Mouse (Mus musculus) limb, embryonic 13.5 days (tissue): ENCODE measurements at regions not wholly inside any gene's neighbourhood (a gene's known extent, or its start where the extent isn't known, plus 50 kb on each side); places are given as distances from the start of the nearest gene placed in this dataset.

Source experiments
- ATAC-seq: fragments of 200-750 bp; cut with Nextera tagmentation; 2 replicates; pipeline ENCODE4 v1.8.0; 2017; ENCODE audit warnings: low read depth, moderate number of reproducible peaks, moderate TSS enrichment; ENCODE audit not compliant: low FRiP score
- H3K27ac ChIP-seq: fragments of 300-500 bp; sonication (generic); 2 replicates; pipeline ENCODE4 v1.5.1; 2015; ENCODE audit warnings: inconsistent platforms, mild to moderate bottlenecking, moderate library complexity
- H3K27me3 ChIP-seq: fragments of 300-500 bp; sonication (generic); 2 replicates; pipeline ENCODE4 v1.6.1; 2015; ENCODE audit warnings: mild to moderate bottlenecking, inconsistent platforms
- H3K36me3 ChIP-seq: fragments of 300-500 bp; sonication (generic); 2 replicates; pipeline ENCODE4 v1.6.1; 2015; ENCODE audit warnings: inconsistent platforms, mild to moderate bottlenecking, moderate library complexity
- H3K4me1 ChIP-seq: fragments of 300-500 bp; sonication (generic); 2 replicates; pipeline ENCODE4 v1.6.1; 2015; ENCODE audit warnings: inconsistent platforms
- H3K4me2 ChIP-seq: fragments of 300-500 bp; sonication (generic); replicated peaks from 2 replicates; pipeline ENCODE4 v1.6.1; 2015; ENCODE audit warnings: inconsistent platforms, mild to moderate bottlenecking, moderate library complexity
- H3K4me3 ChIP-seq: fragments of 300-500 bp; sonication (generic); 2 replicates; pipeline ENCODE4 v1.5.1; 2015; ENCODE audit warnings: moderate library complexity, mild to moderate bottlenecking, inconsistent platforms
- H3K9ac ChIP-seq: fragments of 300-500 bp; sonication (generic); 2 replicates; pipeline ENCODE4 v1.6.1; 2015; ENCODE audit warnings: mild to moderate bottlenecking, inconsistent platforms
- H3K9me3 ChIP-seq: fragments of 300-500 bp; sonication (generic); 2 replicates; pipeline ENCODE4 v1.6.1; 2016; ENCODE audit warnings: inconsistent platforms
- WGBS: fragments of 180-500 bp; shearing (Covaris S2); methylation state at CpG from one replicate; pipeline ENCODE4 v1.1.7; 2015; 5-methylcytosine and 5-hydroxymethylcytosine counted together

DNA sequence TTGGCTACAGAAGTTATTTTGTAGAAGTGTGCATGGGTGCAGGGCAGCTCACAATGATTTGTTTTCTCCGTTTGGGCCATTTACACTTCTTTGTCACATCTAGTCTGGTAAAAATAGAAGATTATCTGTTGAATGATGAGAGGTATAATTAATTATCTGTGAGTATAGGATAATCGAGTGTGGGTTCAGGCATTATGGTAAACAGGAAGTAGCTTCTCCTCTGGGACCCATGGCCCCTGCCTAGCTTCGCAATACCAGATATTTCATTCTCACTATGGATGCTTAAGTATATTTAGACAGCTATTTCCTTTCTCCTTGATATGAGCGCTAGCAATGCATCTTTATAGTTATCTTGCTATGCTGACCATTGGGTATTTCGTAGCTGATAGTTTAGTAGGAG is 1373.7 kb upstream of the Pcdh20 start:
- Histone ChIP-seq H3K4me3 (no peak overlapping the region), H3K9ac (no peak overlapping the region), H3K4me1 (no peaks in the 10 kb centered on the region), H3K27me3 (no peaks in the 10 kb centered on the region), H3K9me3 (no peaks in the 10 kb centered on the region), H3K36me3 (no peaks in the 10 kb centered on the region), H3K4me2 (no peak overlapping the region), H3K27ac (no peak overlapping the region)
- 88% methylated on average over 5 of the region's 5 CpGs for WGBS
- no peak for ATAC-seq

DNA sequence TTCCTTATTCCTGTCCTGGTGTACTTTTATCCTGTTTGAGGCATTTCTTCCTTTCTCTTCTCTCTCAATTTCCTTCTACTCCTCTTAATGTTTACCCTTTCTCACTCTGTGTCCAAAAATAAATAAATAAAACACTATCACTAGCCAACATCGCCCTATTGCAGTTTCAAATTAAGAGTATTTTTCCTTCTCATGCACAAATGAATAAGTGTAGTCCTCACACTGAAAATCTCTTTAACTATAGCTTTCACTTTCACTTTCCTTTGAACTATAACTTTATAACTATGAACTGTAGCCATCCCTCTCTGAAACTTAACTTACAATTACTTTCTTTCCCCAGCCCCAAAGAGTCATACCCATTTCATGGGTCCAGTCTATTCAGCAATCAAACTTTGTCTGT is 1355.5 kb upstream of the Pcdh20 start:
- Histone ChIP-seq H3K9me3 (no peaks in the 10 kb centered on the region), H3K4me1 (no peaks in the 10 kb centered on the region), H3K4me2 (no peak overlapping the region), H3K9ac (no peak overlapping the region), H3K27ac (no peak overlapping the region), H3K36me3 (no peaks in the 10 kb centered on the region), H3K4me3 (no peak overlapping the region), H3K27me3 (no peaks in the 10 kb centered on the region)
- no peak for ATAC-seq
- 80% methylated on average over 1 of the region's 1 CpGs for WGBS

DNA sequence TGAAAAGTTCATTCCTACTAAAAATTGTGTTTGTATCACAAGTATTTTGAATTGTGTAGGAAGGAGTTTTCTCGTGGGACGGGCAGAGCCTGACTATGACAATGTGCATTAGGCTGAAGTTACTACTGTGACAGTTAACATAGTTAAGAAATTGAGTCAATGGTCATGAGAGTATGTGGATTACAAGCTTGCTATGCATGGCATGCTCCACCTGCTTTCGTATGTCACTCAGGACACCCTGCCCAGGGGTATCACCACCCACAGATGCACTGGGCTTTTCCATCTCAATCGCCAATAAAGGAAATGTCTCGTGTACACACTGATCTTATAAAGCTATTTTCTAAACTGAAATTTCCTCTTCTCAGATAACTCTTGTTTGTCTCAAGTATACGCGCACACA is 1354.8 kb upstream of the Pcdh20 start:
- peak; percentile 72; the same call in 1 of the 2 replicates for ATAC-seq
- 70% methylated on average over 6 of the region's 7 CpGs for WGBS

DNA sequence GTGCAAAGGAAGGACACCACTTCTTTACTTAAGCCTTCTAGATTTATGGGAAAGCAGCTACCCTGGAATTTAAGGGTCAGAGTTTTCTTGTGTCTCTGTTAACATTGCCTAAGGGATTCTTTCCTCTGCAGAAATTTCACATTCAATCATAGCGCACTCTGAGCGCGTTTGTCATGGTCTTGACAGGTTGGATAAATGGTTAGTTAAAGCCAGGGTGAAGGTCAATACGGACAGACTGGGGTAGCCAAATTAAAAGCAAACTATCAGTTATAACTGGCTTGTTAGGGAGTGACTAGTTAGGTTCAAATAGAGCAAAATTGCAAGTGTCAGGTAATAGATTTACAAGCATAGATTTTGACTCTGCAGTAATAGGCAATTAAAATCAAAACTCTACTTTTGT is 1352.2 kb upstream of the Pcdh20 start:
- H3K4me3 ChIP-seq: no peak overlapping the region
- no peak for ATAC-seq
- H3K9me3 ChIP-seq: no peaks in the 10 kb centered on the region
- 33% methylated on average over 4 of the region's 4 CpGs for WGBS
- no peak overlapping the region for H3K4me2 ChIP-seq
- H3K27me3 ChIP-seq: no peaks in the 10 kb centered on the region
- H3K4me1 ChIP-seq: no peaks in the 10 kb centered on the region
- no peak overlapping the region for H3K27ac ChIP-seq
- H3K36me3 ChIP-seq: no peaks in the 10 kb centered on the region
- H3K9ac ChIP-seq: no peak overlapping the region

More for the DNA sequence above, 1354.8 kb upstream of the Pcdh20 start:
- Histone ChIP-seq H3K4me1 (no peaks in the 10 kb centered on the region), H3K27ac (no peak overlapping the region), H3K9me3 (no peaks in the 10 kb centered on the region), H3K36me3 (no peaks in the 10 kb centered on the region), H3K4me3 (no peak overlapping the region), H3K4me2 (no peak overlapping the region), H3K9ac (no peak overlapping the region), H3K27me3 (no peaks in the 10 kb centered on the region)

DNA sequence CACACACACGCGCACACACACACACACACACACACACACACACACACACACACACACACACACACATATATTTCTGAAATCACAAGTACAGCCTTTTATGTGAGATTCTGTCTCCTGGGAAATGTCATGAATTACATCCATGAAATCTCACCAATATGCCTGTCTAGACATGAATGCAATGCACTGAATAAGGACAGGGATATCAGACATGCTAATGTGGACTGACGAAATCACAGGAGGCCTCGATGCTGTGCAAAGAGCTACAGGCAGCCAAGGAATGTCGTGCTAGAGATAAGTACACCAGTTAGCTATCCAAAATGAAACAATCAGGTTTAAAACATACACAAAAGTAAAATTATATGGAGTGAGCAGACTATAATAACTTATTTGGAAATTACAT is 1351.0 kb upstream of the Pcdh20 start:
- no peaks in the 10 kb centered on the region for H3K27me3 ChIP-seq
- H3K9ac ChIP-seq: no peak overlapping the region
- H3K9me3 ChIP-seq: no peaks in the 10 kb centered on the region
- WGBS: 79% methylated on average over 5 of the region's 5 CpGs
- no peak overlapping the region for H3K27ac ChIP-seq
- no peak overlapping the region for H3K4me2 ChIP-seq
- H3K4me1 ChIP-seq: no peaks in the 10 kb centered on the region
- H3K36me3 ChIP-seq: no peaks in the 10 kb centered on the region
- H3K4me3 ChIP-seq: no peak overlapping the region
- ATAC-seq: no peak

DNA sequence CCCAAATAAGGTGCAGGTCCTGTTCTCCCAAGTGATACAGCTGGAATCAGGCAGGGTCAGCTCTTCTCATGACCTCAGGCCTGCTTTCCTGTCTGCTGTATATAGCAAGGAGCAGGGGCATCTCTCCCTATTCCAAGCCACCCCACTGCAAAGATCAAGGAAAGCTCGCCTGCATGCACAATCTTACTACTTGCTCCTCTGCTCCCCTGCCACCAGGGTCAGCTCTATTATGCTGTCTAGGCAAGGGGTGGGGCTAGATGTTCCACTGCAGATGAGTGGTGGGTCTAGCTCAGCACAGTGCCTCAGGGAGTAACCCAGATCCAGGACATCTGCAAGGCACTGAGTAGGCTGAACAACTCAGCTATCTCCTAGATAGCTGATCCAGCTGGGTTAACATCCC is 1335.6 kb upstream of the Pcdh20 start:
- H3K9ac ChIP-seq: no peak overlapping the region
- no peaks in the 10 kb centered on the region for H3K4me1 ChIP-seq
- H3K4me2 ChIP-seq: no peak overlapping the region
- H3K9me3 ChIP-seq: no peaks in the 10 kb centered on the region
- no peak overlapping the region for H3K27ac ChIP-seq
- H3K27me3 ChIP-seq: no peaks in the 10 kb centered on the region
- peak; percentile 57; the same call in 1 of the 2 replicates for ATAC-seq
- H3K36me3 ChIP-seq: no peaks in the 10 kb centered on the region
- 43% methylated on average over 1 of the region's 1 CpGs for WGBS
- no peak overlapping the region for H3K4me3 ChIP-seq

DNA sequence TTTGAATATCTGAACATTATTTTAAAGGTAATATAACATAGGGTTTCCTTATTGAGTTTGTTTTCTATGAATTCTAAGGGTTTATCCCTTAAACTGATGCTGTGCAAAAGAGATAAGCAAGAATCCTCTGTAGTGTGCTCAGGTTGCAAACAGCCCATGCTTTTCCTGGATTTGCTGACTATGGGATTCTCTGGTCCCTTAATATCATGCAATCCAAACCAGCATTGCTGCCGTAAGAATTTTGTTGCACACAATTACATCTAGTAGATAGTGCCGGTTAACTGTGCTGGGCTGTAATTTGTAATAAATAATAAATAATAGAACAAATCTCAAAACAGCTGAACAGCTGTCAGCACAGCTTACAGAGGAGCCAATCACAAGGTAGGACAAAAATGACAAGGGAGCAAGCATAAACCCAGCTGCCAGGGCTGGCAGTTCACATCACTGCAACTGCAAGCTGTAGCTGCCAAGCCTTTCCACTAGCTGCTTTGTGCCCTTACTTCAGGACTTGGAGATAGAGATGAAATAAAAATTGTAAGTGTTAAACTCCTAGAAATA is 1333.6 kb upstream of the Pcdh20 start:
- H3K4me1 ChIP-seq: no peaks in the 10 kb centered on the region

DNA sequence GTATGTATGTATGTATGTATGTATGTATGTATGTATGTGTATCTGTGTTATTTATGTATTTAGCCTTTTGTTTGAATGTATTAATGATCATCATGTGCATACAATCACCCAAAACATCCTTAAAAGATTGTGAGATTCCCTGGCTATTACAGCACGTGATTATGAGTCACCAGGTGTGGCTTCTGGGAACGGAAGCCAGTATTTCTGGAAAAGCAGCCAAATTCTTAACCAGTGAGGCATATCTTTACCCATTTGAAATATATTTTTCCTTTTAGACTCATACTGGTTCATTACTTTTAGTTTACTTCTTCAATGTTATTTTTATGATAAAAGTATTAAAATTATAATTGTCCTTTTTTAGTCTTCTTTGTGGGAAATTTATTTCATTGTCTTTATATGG is 1284.6 kb upstream of the Pcdh20 start:
- Histone ChIP-seq H3K4me3 (no peak overlapping the region), H3K36me3 (no peaks in the 10 kb centered on the region), H3K9me3 (no peaks in the 10 kb centered on the region), H3K27me3 (no peaks in the 10 kb centered on the region), H3K4me1 (no peaks in the 10 kb centered on the region), H3K4me2 (no peak overlapping the region), H3K27ac (no peak overlapping the region), H3K9ac (no peak overlapping the region)
- ATAC-seq: no peak
- WGBS: 60% methylated on average over 2 of the region's 2 CpGs

More for the DNA sequence above, 1333.6 kb upstream of the Pcdh20 start:
- WGBS: 66% methylated on average over 2 of the region's 2 CpGs
- no peak overlapping the region for H3K9ac ChIP-seq
- no peaks in the 10 kb centered on the region for H3K27me3 ChIP-seq
- no peak overlapping the region for H3K4me2 ChIP-seq
- no peak overlapping the region for H3K27ac ChIP-seq
- H3K9me3 ChIP-seq: no peaks in the 10 kb centered on the region
- H3K36me3 ChIP-seq: no peaks in the 10 kb centered on the region
- no peak for ATAC-seq
- no peak overlapping the region for H3K4me3 ChIP-seq

DNA sequence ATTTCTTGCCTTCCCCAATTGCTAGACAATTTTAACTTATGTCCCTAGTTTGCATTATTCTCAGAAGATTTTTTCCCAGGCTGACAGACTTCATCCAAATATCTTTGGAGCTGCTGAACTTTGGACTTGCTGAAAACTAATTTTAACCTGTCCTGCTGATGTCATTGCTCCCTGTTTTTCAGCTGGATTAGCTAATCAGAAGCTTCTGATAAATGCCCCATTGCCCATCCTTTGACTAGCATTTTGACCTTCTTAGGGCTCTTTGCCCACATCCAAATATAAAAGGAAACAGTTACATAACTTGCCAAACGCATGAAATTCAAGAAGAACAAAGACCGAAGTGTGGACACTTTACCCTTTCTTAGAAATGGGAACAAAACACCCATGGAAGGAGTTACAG is 1242.5 kb upstream of the Pcdh20 start:
- 79% methylated on average over 2 of the region's 2 CpGs for WGBS
- Histone ChIP-seq H3K9me3 (no peaks in the 10 kb centered on the region), H3K36me3 (no peaks in the 10 kb centered on the region), H3K4me2 (no peak overlapping the region), H3K27me3 (no peaks in the 10 kb centered on the region), H3K4me1 (no peaks in the 10 kb centered on the region), H3K27ac (no peak overlapping the region), H3K4me3 (no peak overlapping the region), H3K9ac (no peak overlapping the region)
- no peak for ATAC-seq
